ENCODE assay signal across 21 mouse cellular contexts in the genomic region with DNA sequence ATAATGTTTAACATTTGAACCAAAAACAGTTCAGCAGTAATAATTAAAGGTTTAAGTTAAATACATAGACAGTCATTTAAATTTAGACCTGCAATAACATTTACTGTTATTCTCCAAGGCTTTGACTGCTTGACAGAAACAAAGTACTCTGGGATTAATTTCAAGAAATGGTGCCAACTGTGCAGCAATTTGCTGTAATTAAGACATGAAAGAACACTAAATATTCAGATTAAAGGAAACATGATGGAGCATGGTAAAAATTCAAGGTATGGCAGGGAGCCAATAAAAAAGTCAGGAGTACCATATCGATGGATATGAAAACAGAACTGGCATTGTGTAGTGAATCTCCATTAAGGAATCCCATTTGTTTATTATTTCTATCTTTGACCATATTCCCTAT.
"Had no signal": no experiment of that assay in that cellular context is flagged by ENCODE, and none has a peak within 500 bp of the region (broad histone marks: within the 10 kb centered on the region; RNA-seq: fewer than 3 reads in every experiment).

No protein-coding gene starts in this region.

- H3K4me2 ChIP-seq: limb, embryonic 13.5 days; liver, embryonic 12.5 days; liver, embryonic 15.5 days; lung, embryonic 15.5 days; midbrain, embryonic 13.5 days had no signal

- H3K4me3 ChIP-seq: layer of hippocampus, adult 2 months; limb, embryonic 10.5 days; limb, embryonic 13.5 days; liver, embryonic 12.5 days; liver, embryonic 15.5 days; lung, embryonic 15.5 days; megakaryocyte, embryonic 14.5 days; midbrain, embryonic 10.5 days; midbrain, embryonic 13.5 days; myocyte had no signal

- H3K27ac ChIP-seq: kidney, postnatal 0 days; layer of hippocampus, adult 2 months; limb, embryonic 10.5 days; limb, embryonic 13.5 days; liver, embryonic 12.5 days; liver, embryonic 15.5 days; lung, embryonic 15.5 days; midbrain, embryonic 10.5 days; midbrain, embryonic 13.5 days had no signal

- H3K4me1 ChIP-seq: liver, embryonic 12.5 days; liver, embryonic 15.5 days; lung, embryonic 15.5 days; megakaryocyte, embryonic 14.5 days; midbrain, embryonic 10.5 days had no signal

- H3K9ac ChIP-seq: limb, embryonic 13.5 days; liver, embryonic 12.5 days; liver, embryonic 15.5 days; lung, embryonic 15.5 days; midbrain, embryonic 13.5 days had no signal

- H3K9me3 ChIP-seq: limb, embryonic 10.5 days; limb, embryonic 13.5 days; liver, embryonic 12.5 days; liver, embryonic 15.5 days; lung, embryonic 15.5 days; megakaryocyte, embryonic 14.5 days; midbrain, embryonic 10.5 days; midbrain, embryonic 13.5 days had no signal

- ATAC-seq: intestine, postnatal 0 days; liver, embryonic 12.5 days; midbrain, embryonic 13.5 days had no signal

- H3K27me3 ChIP-seq: limb, embryonic 13.5 days; liver, embryonic 12.5 days; liver, embryonic 15.5 days; lung, embryonic 15.5 days; megakaryocyte, embryonic 14.5 days; midbrain, embryonic 13.5 days had no signal

- H3K36me3 ChIP-seq: limb, embryonic 10.5 days; limb, embryonic 13.5 days; liver, embryonic 12.5 days; liver, embryonic 15.5 days; lung, embryonic 15.5 days; midbrain, embryonic 10.5 days; midbrain, embryonic 13.5 days had no signal

- DNase-seq: kidney, adult 2 months; kidney, postnatal 25 days; layer of hippocampus, adult 9-11 months; liver; lung, adult 18-20 months; lung, postnatal 10 days; lung, postnatal 36 days; thymus, adult 18-20 months; thymus, postnatal 36 days had no signal
